ENCODE assay signal across 8 mouse cellular contexts in the genomic region with DNA sequence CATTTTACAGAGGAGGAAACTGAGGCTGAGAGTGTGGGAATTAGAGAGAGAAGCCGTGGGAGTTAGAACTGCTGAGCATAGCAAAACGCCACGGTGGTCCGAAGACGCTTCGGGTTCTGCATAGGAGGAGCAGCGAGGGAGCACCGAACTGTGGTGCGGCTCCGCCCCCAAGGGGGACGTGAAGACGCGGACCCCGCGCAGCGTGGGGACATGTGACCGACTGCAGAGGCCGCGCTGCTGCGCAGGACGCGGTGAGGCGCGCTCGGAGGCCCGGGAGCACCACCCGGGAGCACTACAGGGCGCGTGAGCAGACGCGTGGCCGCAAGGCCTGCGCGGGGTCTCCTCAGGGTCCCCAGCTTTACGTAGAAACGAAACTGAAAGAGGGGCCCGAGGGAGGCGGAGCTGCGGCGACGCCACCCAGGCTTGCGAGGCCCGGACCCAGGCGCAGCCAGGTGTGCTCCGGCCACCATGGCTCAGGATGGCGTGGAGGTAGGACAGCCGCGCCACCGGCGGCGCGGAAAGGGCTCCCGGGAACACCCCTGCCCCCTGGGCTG. TPM values are rescaled to one million over a fixed set of nuclear protein-coding genes. Genes with fewer than 3 reads are reported as not detected.
DNase-seq lines count a peak whose midpoint lies in the region; ATAC-seq and TF ChIP-seq lines count a peak whose summit lies in the region.

A gene (plus strand): TSS at position 195 of the 554 bp plus-strand sequence.

- no peaks in the 10 kb centered on the region for H3K79me2 ChIP-seq in C2C12 (ENCODE audit: control insufficient read depth, insufficient read depth)

- H3ac ChIP-seq in C2C12 (ENCODE audit: control insufficient read depth, insufficient read length, low read depth) = peak within 1 kb of the TSS; percentile 81

- 0 out of 2 replicates have a peak within 1 kb of the TSS, but pooled peaks have one; percentile 22 for H3K9ac ChIP-seq in embryonic facial prominence, embryonic 11.5 days (replicated peaks; ENCODE audit: low read length)
- peak within 1 kb of the TSS; percentile 60 for H3K9ac ChIP-seq in heart, embryonic 15.5 days
- peak within 1 kb of the TSS; percentile 42; the same call in 1 of the 2 replicates for H3K9ac ChIP-seq in liver, embryonic 15.5 days

- H3K4me2 ChIP-seq in embryonic facial prominence, embryonic 11.5 days (ENCODE audit: low read depth, low read length) = peak within 1 kb of the TSS; percentile 40
- peak within 1 kb of the TSS; percentile 83 for H3K4me2 ChIP-seq in heart, embryonic 15.5 days
- peak within 1 kb of the TSS; percentile 76 for H3K4me2 ChIP-seq in liver, embryonic 15.5 days

- ATAC-seq in embryonic facial prominence, embryonic 11.5 days (replicated peaks; ENCODE audit: insufficient number of reproducible peaks, low FRiP score, low TSS enrichment, low read depth) = 0 out of 2 replicates have a peak, but pooled peaks have one; percentile 15
- ATAC-seq in heart, embryonic 15.5 days (replicated peaks; ENCODE audit: insufficient number of reproducible peaks, insufficient read depth, low FRiP score, low read depth) = no peak; the same call in 1 of the 2 replicates
- peak; percentile 38 for ATAC-seq in liver, embryonic 15.5 days (ENCODE audit: insufficient read depth)

- H3K4me3 ChIP-seq in C2C12 (ENCODE audit: insufficient read depth, poor library complexity, severe bottlenecking) = peak within 1 kb of the TSS; percentile 34
- peak within 1 kb of the TSS; percentile 28 for H3K4me3 ChIP-seq in embryonic facial prominence, embryonic 11.5 days (ENCODE audit: low read depth, low read length)
- H3K4me3 ChIP-seq in heart, embryonic 15.5 days = peak within 1 kb of the TSS; percentile 66
- peak within 1 kb of the TSS; percentile 63 for H3K4me3 ChIP-seq in liver, embryonic 15.5 days (replicated peaks)

- no peaks in the 10 kb centered on the region for H3K4me1 ChIP-seq in embryonic facial prominence, embryonic 11.5 days (ENCODE audit: control insufficient read depth, insufficient read depth, low read length)
- peaks cover 9% of the 10 kb centered on the region for H3K4me1 ChIP-seq in heart, embryonic 15.5 days (replicated peaks)
- peaks cover 13% of the 10 kb centered on the region; the same call in 1 of the 2 replicates for H3K4me1 ChIP-seq in liver, embryonic 15.5 days (replicated peaks)

- H3K79me3 ChIP-seq in C2C12 (ENCODE audit: low read depth) = no peaks in the 10 kb centered on the region

- no peak for TF ChIP-seq CTCF in C2C12 (IDR thresholded peaks at IDR 0.05; ENCODE audit: control insufficient read depth, insufficient read depth, insufficient read length)

- H3K27ac ChIP-seq in embryonic facial prominence, embryonic 11.5 days (replicated peaks; ENCODE audit: low read depth, low read length) = no peak within 1 kb of the TSS
- no peak within 1 kb of the TSS for H3K27ac ChIP-seq in heart, embryonic 15.5 days
- no peak within 1 kb of the TSS for H3K27ac ChIP-seq in liver, embryonic 15.5 days (replicated peaks)

- H3K27me3 ChIP-seq in C2C12 (ENCODE audit: control insufficient read depth, insufficient read depth, insufficient read length) = no peaks in the 10 kb centered on the region
- peaks cover 22% of the 10 kb centered on the region for H3K27me3 ChIP-seq in embryonic facial prominence, embryonic 11.5 days (ENCODE audit: control insufficient read depth, insufficient read depth, low read length)
- H3K27me3 ChIP-seq in heart, embryonic 15.5 days = peaks cover 29% of the 10 kb centered on the region
- H3K27me3 ChIP-seq in liver, embryonic 15.5 days = peaks cover 37% of the 10 kb centered on the region

- WGBS in embryonic facial prominence, embryonic 11.5 days = 9% methylated on average over 43 of the region's 53 CpGs
- WGBS in heart, embryonic 15.5 days = 6% methylated on average over 53 of the region's 53 CpGs
- WGBS in liver, embryonic 15.5 days (ENCODE audit: insufficient replicate concordance) = 3% methylated on average over 53 of the region's 53 CpGs

- DNase-seq in ZHBTc4 (ENCODE audit: low read depth, low spot score) = peak; percentile 72
- DNase-seq in embryonic facial prominence, embryonic 11.5 days (ENCODE audit: low spot score) = no peak
- DNase-seq in kidney, postnatal 25 days = peak; percentile 49 to 81
- DNase-seq in natural killer cell, adult 2 months (ENCODE audit: low spot score in 2 of 2) = peak; percentile 24 to 50
- no peak for DNase-seq in adipocyte (ENCODE audit: low spot score)

- no peaks in the 10 kb centered on the region for H3K9me3 ChIP-seq in embryonic facial prominence, embryonic 11.5 days (replicated peaks; ENCODE audit: control insufficient read depth, low read length)
- H3K9me3 ChIP-seq in heart, embryonic 15.5 days (replicated peaks) = no peaks in the 10 kb centered on the region
- no peaks in the 10 kb centered on the region for H3K9me3 ChIP-seq in liver, embryonic 15.5 days (replicated peaks)

- no peaks in the 10 kb centered on the region for H3K36me3 ChIP-seq in C2C12 (ENCODE audit: control insufficient read depth, insufficient read depth)
- no peaks in the 10 kb centered on the region for H3K36me3 ChIP-seq in embryonic facial prominence, embryonic 11.5 days (replicated peaks; ENCODE audit: control insufficient read depth, insufficient read depth, low read depth, low read length)
- no peaks in the 10 kb centered on the region for H3K36me3 ChIP-seq in heart, embryonic 15.5 days
- H3K36me3 ChIP-seq in liver, embryonic 15.5 days (replicated peaks) = 0 out of 2 replicates have a peak, but pooled peaks cover 7% of the 10 kb centered on the region

TF ChIP-seq in C2C12, 6 proteins besides CTCF, POLR2A, EP300 and RAD21:
- TF ChIP-seq MAX (IDR thresholded peaks at IDR 0.05) (no peak), USF1 (IDR thresholded peaks at IDR 0.05; ENCODE audit: low read depth) (peak; percentile 75)

RNA-seq across cellular contexts. Expression of the gene that starts here (rescaled TPM):
- 11.8 TPM for polyA plus RNA-seq in C2C12 (2012; fragmentation: generic; extraction: Trizol)
- polyA plus RNA-seq in embryonic facial prominence, embryonic 11.5 days (2014; fragmentation: Nextera tagmentation; extraction: Ambion mirVana) = 0.64 and 1.1 TPM in 2 replicates
- polyA plus RNA-seq in heart, embryonic 15.5 days (2015; fragmentation: Nextera tagmentation; extraction: Ambion mirVana) = 7.1 and 13.4 TPM in 2 replicates
- polyA plus RNA-seq in liver, embryonic 15.5 days (2015; fragmentation: Nextera tagmentation; extraction: Ambion mirVana) = 5.0 and 7.0 TPM in 2 replicates

Comparison
In these comparisons a context has a peak if more than half of its experiments do, and no peak if none do; other contexts are left out.
1. DNase-seq: peak in ZHBTc4 (single experiment), kidney, postnatal 25 days (2 of 2) and natural killer cell, adult 2 months (2 of 2); none in embryonic facial prominence, embryonic 11.5 days (single experiment) and adipocyte (single experiment).
2. Peak in every context shown above with its lines, with median percentiles within 50 percentile points of each other: H3K4me3 ChIP-seq, H3K4me2 ChIP-seq and H3K9ac ChIP-seq.